In the genomic region with DNA sequence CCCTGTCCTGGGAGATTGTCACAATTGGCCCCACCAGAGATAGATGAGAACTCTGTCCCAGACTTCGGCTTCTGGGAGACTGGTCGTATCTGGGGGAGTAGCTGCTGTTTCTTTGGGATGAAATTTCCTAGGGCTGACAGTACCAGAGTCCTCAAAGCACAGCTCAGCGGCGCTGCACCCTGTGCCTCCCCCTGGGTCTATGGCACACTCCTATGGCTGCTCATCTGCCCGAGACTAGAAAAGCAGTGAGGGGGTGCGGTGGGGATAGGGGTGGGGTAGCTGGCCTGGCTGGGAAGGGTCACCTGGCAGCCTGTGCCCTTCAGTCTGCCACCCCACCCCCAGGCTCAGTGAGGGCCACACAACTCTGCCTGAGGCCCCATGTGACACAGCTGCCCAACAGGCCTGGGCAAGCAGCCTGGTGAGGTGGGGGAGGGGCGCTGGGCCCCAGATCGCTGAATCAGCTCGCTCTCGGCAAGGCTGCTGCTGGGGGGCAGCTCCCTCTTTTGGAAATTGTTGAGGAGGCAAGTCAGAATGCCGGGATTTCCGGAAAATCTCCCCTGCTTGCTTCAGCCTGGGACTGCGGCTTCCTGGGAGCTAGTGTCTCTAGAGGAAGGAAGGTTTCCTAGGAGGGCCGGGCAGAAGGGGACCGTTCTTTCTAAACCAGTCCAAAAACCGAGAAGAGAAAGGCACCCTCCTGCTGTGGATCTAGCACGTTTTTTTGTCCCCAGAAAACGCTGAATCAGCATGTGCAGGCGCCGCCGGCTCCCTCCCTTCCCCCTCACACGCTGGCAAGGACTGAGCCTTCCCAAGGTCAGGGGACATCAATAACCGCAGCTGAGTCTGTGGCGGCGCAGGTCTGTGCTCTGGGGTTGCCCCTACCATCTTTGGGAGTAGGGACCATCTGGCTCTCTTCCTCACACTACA, we compare ENCODE assay signal across 8 mouse cellular contexts. TPM values are rescaled to one million over a fixed set of nuclear protein-coding genes. Genes with fewer than 3 reads are reported as not detected.
DNase-seq lines count a peak whose midpoint lies in the region.

No protein-coding gene starts in this region.

- DNase-seq in R1 (ENCODE audit: low read depth, low spot score): peak; percentile 89
- peak; percentile 86 for DNase-seq in cerebellum, adult 9-10 months
- peak; percentile 72 for DNase-seq in forelimb bud, embryonic 11.5 days (ENCODE audit: low read depth, low spot score)
- DNase-seq in heart, postnatal 36 days: peak; percentile 81
- DNase-seq in layer of hippocampus, adult 8-10 months (ENCODE audit: low spot score in 2 of 2): peak; percentile 89 to 90
- DNase-seq in lung, adult 18-20 months: peak; percentile 79 to 85
- DNase-seq in ovary, postnatal 10 days (ENCODE audit: low spot score): peak; percentile 67
- peak; percentile 83 for DNase-seq in urinary bladder, postnatal 25 days (ENCODE audit: low spot score)

- intact Hi-C loops in heart, postnatal 36 days (cut with DNase I): no loop called here

RNA-seq across cellular contexts. Expression of a gene that starts 9.9 kb away (rescaled TPM):
- 10 to 100 TPM; 23.4 to 25.3 TPM for total RNA-seq in heart, postnatal 36 days (2021)
- 10 to 100 TPM; 64.1 to 75.4 (median 65.3) TPM for total RNA-seq in layer of hippocampus, adult 8-10 months (2022)

Comparison
In these comparisons a context has a peak if more than half of its experiments do, and no peak if none do; other contexts are left out.
1. Peak in every context shown above with its lines: DNase-seq.